Mouse (Mus musculus): Measurements from ENCODE around the gene Mpo. TPM values are rescaled to one million over a fixed set of nuclear protein-coding genes. Genes with fewer than 3 reads are reported as not detected.

Gene Mpo
- polyA plus RNA-seq, 1 experiment from 2014 or later = 0.12 TPM

DNA sequence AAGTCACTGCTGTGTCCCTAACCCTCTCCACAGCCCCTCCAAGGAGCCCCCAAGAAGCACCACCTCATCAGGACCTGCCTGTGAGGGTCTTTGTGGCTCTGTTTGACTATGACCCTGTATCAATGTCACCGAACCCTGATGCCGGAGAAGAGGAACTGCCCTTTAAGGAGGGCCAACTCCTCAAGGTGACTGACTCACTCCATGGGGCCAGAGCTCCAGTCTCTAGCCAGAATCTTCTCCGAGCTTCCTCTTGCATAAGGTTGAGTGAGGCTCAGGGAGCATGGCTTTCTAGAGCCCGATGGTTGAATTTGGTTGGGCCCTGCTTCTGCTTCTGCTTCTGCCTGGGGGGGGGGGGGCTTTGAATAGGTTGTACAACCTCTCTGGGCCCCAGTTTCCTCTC is 14.0 kb upstream of the Mpo start:
- no peaks in the 10 kb centered on the region for H3K36me3 ChIP-seq (ENCODE audit: insufficient read depth, low read length)
- no peak overlapping the region for H3K4me2 ChIP-seq (ENCODE audit: low read length)
- H3K4me3 ChIP-seq (replicated peaks; ENCODE audit: low read depth, low read length) = no peak overlapping the region
- WGBS = 81% methylated on average over 4 of the region's 4 CpGs
- H3K27ac ChIP-seq = no peak overlapping the region
- no peaks in the 10 kb centered on the region for H3K9me3 ChIP-seq (replicated peaks; ENCODE audit: low read length)
- TF ChIP-seq CTCF (IDR thresholded peaks at IDR 0.05; ENCODE audit: low read depth) = no peak
- peaks cover 11% of the 10 kb centered on the region; the same call in 1 of the 2 replicates for H3K4me1 ChIP-seq (replicated peaks; ENCODE audit: insufficient read depth, low read length)
- no peak overlapping the region for H3K9ac ChIP-seq (ENCODE audit: low read depth, low read length)
- DNase-seq (ENCODE audit: low spot score) (no peak), ATAC-seq (replicated peaks; ENCODE audit: low FRiP score, low read depth) (no peak)
- H3K27me3 ChIP-seq (ENCODE audit: insufficient read depth, low read length) = no peaks in the 10 kb centered on the region

DNA sequence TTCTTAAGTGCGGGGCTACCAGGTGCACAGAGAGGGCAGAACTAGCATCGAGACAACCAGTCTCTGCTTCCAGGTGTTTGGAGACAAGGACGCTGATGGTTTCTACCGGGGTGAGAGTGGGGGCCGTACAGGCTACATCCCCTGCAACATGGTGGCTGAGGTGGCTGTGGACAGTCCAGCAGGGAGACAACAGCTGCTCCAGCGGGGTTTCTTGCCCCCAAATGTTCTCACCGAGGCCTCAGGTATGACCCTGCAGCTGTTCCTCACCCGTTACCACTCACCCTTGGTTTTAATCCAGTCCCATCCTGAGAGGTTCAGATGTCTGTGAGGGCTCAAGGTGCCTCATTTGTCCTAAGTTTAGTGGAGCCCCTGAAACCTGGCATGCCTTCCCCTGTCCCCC is 13.3 kb upstream of the Mpo start:
- no peaks in the 10 kb centered on the region for H3K27me3 ChIP-seq (ENCODE audit: insufficient read depth, low read length)
- H3K4me2 ChIP-seq (ENCODE audit: low read length) = no peak overlapping the region
- H3K4me3 ChIP-seq (replicated peaks; ENCODE audit: low read depth, low read length) = no peak overlapping the region
- no peak for DNase-seq (ENCODE audit: low spot score)
- H3K9ac ChIP-seq (ENCODE audit: low read depth, low read length) = no peak overlapping the region
- no peaks in the 10 kb centered on the region for H3K36me3 ChIP-seq (ENCODE audit: insufficient read depth, low read length)
- ATAC-seq (replicated peaks; ENCODE audit: low FRiP score, low read depth) = no peak
- 86% methylated on average over 8 of the region's 8 CpGs for WGBS
- no peak overlapping the region for H3K27ac ChIP-seq
- H3K4me1 ChIP-seq (replicated peaks; ENCODE audit: insufficient read depth, low read length) = peaks cover 11% of the 10 kb centered on the region; the same call in 1 of the 2 replicates
- TF ChIP-seq CTCF (IDR thresholded peaks at IDR 0.05; ENCODE audit: low read depth) = no peak
- no peaks in the 10 kb centered on the region for H3K9me3 ChIP-seq (replicated peaks; ENCODE audit: low read length)

DNA sequence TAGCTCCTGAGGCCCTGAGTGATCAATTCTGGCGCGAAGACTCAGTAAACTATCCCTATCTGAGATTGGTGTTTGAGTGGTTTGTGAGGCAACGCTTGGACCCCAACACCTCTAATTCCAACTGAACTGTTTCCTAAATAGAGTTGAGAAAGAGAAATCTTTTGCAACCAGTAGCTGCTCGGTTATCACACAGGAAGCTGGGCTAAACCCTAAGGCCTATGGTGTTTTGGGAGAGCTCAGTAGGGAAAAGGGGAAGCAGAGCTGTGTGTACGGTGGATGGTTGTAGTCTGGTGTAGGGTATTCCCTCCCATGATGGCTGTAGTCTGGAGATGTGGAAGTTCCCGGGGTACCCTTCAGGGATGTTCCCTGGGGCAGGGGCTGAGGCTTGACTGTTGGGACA is 3.3 kb upstream of the Mpo start:
- Histone ChIP-seq H3K27ac (no peak overlapping the region), H3K36me3 (ENCODE audit: insufficient read depth, low read length) (no peaks in the 10 kb centered on the region), H3K4me3 (replicated peaks; ENCODE audit: low read depth, low read length) (no peak overlapping the region), H3K27me3 (ENCODE audit: insufficient read depth, low read length) (no peaks in the 10 kb centered on the region), H3K4me2 (ENCODE audit: low read length) (no peak overlapping the region), H3K9me3 (replicated peaks; ENCODE audit: low read length) (no peaks in the 10 kb centered on the region), H3K9ac (ENCODE audit: low read depth, low read length) (no peak overlapping the region), H3K4me1 (replicated peaks; ENCODE audit: insufficient read depth, low read length) (no peaks in the 10 kb centered on the region)
- WGBS = 93% methylated on average over 6 of the region's 6 CpGs
- DNase-seq (ENCODE audit: low spot score) (no peak), ATAC-seq (replicated peaks; ENCODE audit: low FRiP score, low read depth) (no peak)
- no peak for TF ChIP-seq CTCF (IDR thresholded peaks at IDR 0.05; ENCODE audit: low read depth)

DNA sequence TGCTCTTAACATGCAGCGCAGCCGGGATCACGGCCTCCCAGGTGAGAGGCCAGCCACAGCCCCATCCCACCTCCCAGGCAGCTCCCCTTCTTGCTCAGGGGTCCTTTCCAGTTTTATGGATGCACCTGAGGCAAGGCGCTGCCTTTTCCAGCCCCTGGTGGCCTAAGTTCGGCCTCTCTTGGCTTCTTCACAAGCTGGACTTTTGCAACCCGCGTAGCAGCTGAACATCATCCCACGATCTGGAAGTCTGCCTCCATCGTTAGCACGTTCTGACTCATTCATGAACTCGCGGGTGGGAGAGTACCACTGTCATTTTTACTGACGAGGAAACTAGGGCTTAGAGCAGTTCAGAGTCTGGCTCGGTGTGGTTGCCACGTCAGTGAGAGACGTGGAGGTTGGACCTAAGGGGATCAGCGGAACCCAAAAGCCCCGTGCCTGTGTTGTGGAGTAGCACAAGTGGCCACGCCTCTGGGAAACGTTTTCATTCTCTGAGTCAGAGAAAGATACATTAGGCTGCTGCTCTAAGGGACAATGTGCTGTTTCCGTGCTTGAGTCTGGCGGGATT is 8.4 kb downstream of the Mpo start:
- no peak for ATAC-seq (replicated peaks; ENCODE audit: low FRiP score, low read depth)
- H3K9ac ChIP-seq (ENCODE audit: low read depth, low read length) = no peak overlapping the region
- WGBS = 81% methylated on average over 22 of the region's 22 CpGs

DNA sequence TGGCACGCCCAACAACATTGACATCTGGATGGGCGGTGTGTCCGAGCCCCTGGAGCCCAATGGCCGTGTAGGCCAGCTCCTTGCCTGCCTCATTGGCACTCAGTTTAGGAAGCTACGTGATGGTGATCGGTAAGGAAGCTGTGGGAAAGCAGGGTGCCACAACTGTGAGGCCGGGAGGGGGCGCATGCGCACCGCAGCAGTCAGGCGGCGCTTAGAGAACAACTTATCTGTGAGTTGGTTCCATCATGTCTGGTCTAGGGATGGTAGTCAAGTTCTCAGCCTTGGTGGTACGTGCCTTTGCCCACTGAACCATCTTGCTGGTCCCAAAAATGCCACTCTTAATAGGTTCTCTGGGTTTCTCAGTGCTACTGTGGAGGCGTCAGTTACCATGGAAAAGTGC is 9.2 kb downstream of the Mpo start:
- Histone ChIP-seq H3K9ac (ENCODE audit: low read depth, low read length) (no peak overlapping the region), H3K27me3 (ENCODE audit: insufficient read depth, low read length) (no peaks in the 10 kb centered on the region), H3K4me3 (replicated peaks; ENCODE audit: low read depth, low read length) (no peak overlapping the region), H3K27ac (no peak overlapping the region), H3K9me3 (replicated peaks; ENCODE audit: low read length) (no peaks in the 10 kb centered on the region), H3K4me2 (ENCODE audit: low read length) (no peak overlapping the region), H3K4me1 (replicated peaks; ENCODE audit: insufficient read depth, low read length) (no peaks in the 10 kb centered on the region), H3K36me3 (ENCODE audit: insufficient read depth, low read length) (no peaks in the 10 kb centered on the region)
- 47% methylated on average over 14 of the region's 14 CpGs for WGBS
- ATAC-seq (replicated peaks; ENCODE audit: low FRiP score, low read depth) = no peak
- peak; percentile 73 for TF ChIP-seq CTCF (IDR thresholded peaks at IDR 0.05; ENCODE audit: low read depth)
- DNase-seq (ENCODE audit: low spot score) = peak; percentile 53

More for the DNA sequence above, 8.4 kb downstream of the Mpo start:
- DNase-seq (ENCODE audit: low spot score) = no peak
- Histone ChIP-seq H3K9me3 (replicated peaks; ENCODE audit: low read length) (no peaks in the 10 kb centered on the region), H3K4me2 (ENCODE audit: low read length) (no peak overlapping the region), H3K27me3 (ENCODE audit: insufficient read depth, low read length) (no peaks in the 10 kb centered on the region), H3K27ac (no peak overlapping the region), H3K36me3 (ENCODE audit: insufficient read depth, low read length) (no peaks in the 10 kb centered on the region), H3K4me3 (replicated peaks; ENCODE audit: low read depth, low read length) (no peak overlapping the region), H3K4me1 (replicated peaks; ENCODE audit: insufficient read depth, low read length) (no peaks in the 10 kb centered on the region)
- TF ChIP-seq CTCF (IDR thresholded peaks at IDR 0.05; ENCODE audit: low read depth) = no peak

DNA sequence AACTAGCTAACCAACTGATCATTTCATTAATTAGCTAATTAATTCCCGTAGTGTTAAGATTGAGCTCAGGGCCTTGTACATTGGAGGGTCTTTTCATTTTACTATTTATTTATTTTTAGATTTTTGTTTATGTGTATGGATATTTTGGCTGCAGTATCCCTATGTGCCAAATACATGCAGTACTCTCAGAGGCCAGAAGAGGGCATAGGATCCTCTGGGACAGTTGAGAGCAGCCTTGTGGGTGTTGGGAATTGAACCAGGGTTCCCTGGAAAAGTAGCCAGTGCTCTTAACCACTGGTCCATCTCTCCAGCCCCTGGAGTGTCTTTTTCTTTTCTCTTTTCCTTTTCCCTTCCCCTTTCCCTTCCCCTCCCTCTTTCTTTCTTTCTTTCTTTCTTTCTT is 12.1 kb downstream of the Mpo start:
- Histone ChIP-seq H3K4me3 (replicated peaks; ENCODE audit: low read depth, low read length) (no peak overlapping the region), H3K27ac (no peak overlapping the region), H3K4me2 (ENCODE audit: low read length) (no peak overlapping the region), H3K9me3 (replicated peaks; ENCODE audit: low read length) (no peaks in the 10 kb centered on the region), H3K27me3 (ENCODE audit: insufficient read depth, low read length) (no peaks in the 10 kb centered on the region), H3K36me3 (ENCODE audit: insufficient read depth, low read length) (no peaks in the 10 kb centered on the region), H3K9ac (ENCODE audit: low read depth, low read length) (no peak overlapping the region), H3K4me1 (replicated peaks; ENCODE audit: insufficient read depth, low read length) (no peaks in the 10 kb centered on the region)
- peak; percentile 58 for TF ChIP-seq CTCF (IDR thresholded peaks at IDR 0.05; ENCODE audit: low read depth)
- DNase-seq (ENCODE audit: low spot score) (no peak), ATAC-seq (replicated peaks; ENCODE audit: low FRiP score, low read depth) (no peak)
- WGBS = 82% methylated on average over 1 of the region's 1 CpGs

DNA sequence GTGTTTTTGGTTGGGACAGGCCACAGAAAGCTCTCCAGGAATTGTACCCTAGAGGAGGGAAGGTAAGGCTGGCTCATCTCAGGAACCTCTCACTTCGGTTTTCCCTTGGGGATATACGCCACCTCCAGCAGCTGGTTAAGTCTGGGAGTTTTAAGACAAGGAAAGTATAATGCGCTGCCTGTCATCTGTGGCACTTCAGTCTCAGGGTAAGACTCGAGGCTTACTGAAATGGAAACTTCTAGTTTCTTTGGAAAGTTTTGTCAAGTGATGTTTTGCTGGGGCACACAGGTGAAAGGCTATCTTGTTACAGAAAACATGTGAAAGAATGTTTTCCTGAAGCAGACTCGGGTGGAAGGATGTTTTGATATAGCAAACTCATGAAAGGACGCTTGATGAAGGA is 14.1 kb downstream of the Mpo start:
- H3K4me2 ChIP-seq (ENCODE audit: low read length) = no peak overlapping the region
- TF ChIP-seq CTCF (IDR thresholded peaks at IDR 0.05; ENCODE audit: low read depth) = no peak
- H3K36me3 ChIP-seq (ENCODE audit: insufficient read depth, low read length) = no peaks in the 10 kb centered on the region
- no peak for ATAC-seq (replicated peaks; ENCODE audit: low FRiP score, low read depth)
- DNase-seq (ENCODE audit: low spot score) = no peak
- H3K9me3 ChIP-seq (replicated peaks; ENCODE audit: low read length) = no peaks in the 10 kb centered on the region
- H3K4me1 ChIP-seq (replicated peaks; ENCODE audit: insufficient read depth, low read length) = no peaks in the 10 kb centered on the region
- H3K27me3 ChIP-seq (ENCODE audit: insufficient read depth, low read length) = no peaks in the 10 kb centered on the region
- H3K4me3 ChIP-seq (replicated peaks; ENCODE audit: low read depth, low read length) = no peak overlapping the region
- 77% methylated on average over 6 of the region's 6 CpGs for WGBS
- H3K9ac ChIP-seq (ENCODE audit: low read depth, low read length) = no peak overlapping the region
- no peak overlapping the region for H3K27ac ChIP-seq
